ENCODE assay signal across 34 mouse cellular contexts in genomic region chr2:36415174-36415573, GRCm38 (mm10). TPM values are rescaled to one million over a fixed set of nuclear protein-coding genes. Genes with fewer than 3 reads are reported as not detected.
"Had no signal": no experiment of that assay in that cellular context is flagged by ENCODE, and none has a peak within 500 bp of the region (broad histone marks: within the 10 kb centered on the region; RNA-seq: fewer than 3 reads in every experiment).

No protein-coding gene starts in this region.

RNA-seq across cellular contexts. Expression of gene Olfr339, which starts 3.6 kb away (rescaled TPM):
- total RNA-seq: common myeloid progenitor, adult 5-6 weeks; forebrain, postnatal 0 days; gastrocnemius, adult 18-20 months; gastrocnemius, adult 2 months; gastrocnemius, adult 8-10 months; gastrocnemius, postnatal 10 days; gastrocnemius, postnatal 14 days; gastrocnemius, postnatal 25 days; gastrocnemius, postnatal 36 days; gastrocnemius, postnatal 4 days; granulocyte monocyte progenitor cell, adult 5-6 weeks; heart, adult 18-20 months; heart, adult 2 months; heart, adult 8-10 months had no signal
- polyA plus RNA-seq: cortical plate, adult 2 months; embryonic facial prominence, embryonic 10.5 days; embryonic facial prominence, embryonic 11.5 days; embryonic facial prominence, embryonic 12.5 days; embryonic facial prominence, embryonic 13.5 days; embryonic facial prominence, embryonic 14.5 days; embryonic facial prominence, embryonic 15.5 days; erythroblast, embryonic 14.5 days; forebrain, embryonic 10.5 days; forebrain, embryonic 11.5 days; forebrain, embryonic 12.5 days; forebrain, embryonic 13.5 days; forebrain, embryonic 14.5 days; forebrain, embryonic 15.5 days; forebrain, embryonic 16.5 days; forebrain, postnatal 0 days; frontal cortex, adult 2 months; gonadal fat pad, adult 2 months; heart, adult 2 months; heart, embryonic 10.5 days; heart, embryonic 11.5 days; heart, embryonic 12.5 days had no signal

RNA-seq across cellular contexts. Expression of gene Olfr340, which starts 37.2 kb away (rescaled TPM):
- total RNA-seq: common myeloid progenitor, adult 5-6 weeks; forebrain, postnatal 0 days; gastrocnemius, adult 18-20 months; gastrocnemius, adult 2 months; gastrocnemius, adult 8-10 months; gastrocnemius, postnatal 10 days; gastrocnemius, postnatal 14 days; gastrocnemius, postnatal 25 days; gastrocnemius, postnatal 36 days; gastrocnemius, postnatal 4 days; granulocyte monocyte progenitor cell, adult 5-6 weeks; heart, adult 18-20 months; heart, adult 2 months; heart, adult 8-10 months had no signal
- polyA plus RNA-seq: cortical plate, adult 2 months; embryonic facial prominence, embryonic 10.5 days; embryonic facial prominence, embryonic 11.5 days; embryonic facial prominence, embryonic 12.5 days; embryonic facial prominence, embryonic 13.5 days; embryonic facial prominence, embryonic 14.5 days; embryonic facial prominence, embryonic 15.5 days; erythroblast, embryonic 14.5 days; forebrain, embryonic 10.5 days; forebrain, embryonic 11.5 days; forebrain, embryonic 12.5 days; forebrain, embryonic 13.5 days; forebrain, embryonic 14.5 days; forebrain, embryonic 15.5 days; forebrain, embryonic 16.5 days; forebrain, postnatal 0 days; frontal cortex, adult 2 months; gonadal fat pad, adult 2 months; heart, adult 2 months; heart, embryonic 10.5 days; heart, embryonic 11.5 days; heart, embryonic 12.5 days had no signal

RNA-seq across cellular contexts. Expression of gene Olfr338, which starts 41.9 kb away (rescaled TPM):
- total RNA-seq: common myeloid progenitor, adult 5-6 weeks; forebrain, postnatal 0 days; gastrocnemius, adult 18-20 months; gastrocnemius, adult 2 months; gastrocnemius, postnatal 10 days; gastrocnemius, postnatal 14 days; gastrocnemius, postnatal 25 days; gastrocnemius, postnatal 36 days; gastrocnemius, postnatal 4 days; granulocyte monocyte progenitor cell, adult 5-6 weeks; heart, adult 18-20 months; heart, adult 2 months; heart, adult 8-10 months had no signal
- polyA plus RNA-seq: embryonic facial prominence, embryonic 10.5 days; embryonic facial prominence, embryonic 11.5 days; embryonic facial prominence, embryonic 12.5 days; embryonic facial prominence, embryonic 13.5 days; embryonic facial prominence, embryonic 14.5 days; erythroblast, embryonic 14.5 days; forebrain, embryonic 10.5 days; forebrain, embryonic 11.5 days; forebrain, embryonic 12.5 days; forebrain, embryonic 13.5 days; forebrain, embryonic 14.5 days; forebrain, embryonic 15.5 days; forebrain, postnatal 0 days; frontal cortex, adult 2 months; gonadal fat pad, adult 2 months; heart, adult 2 months; heart, embryonic 10.5 days; heart, embryonic 11.5 days; heart, embryonic 12.5 days had no signal
